Mouse (Mus musculus): ENCODE results near the gene Thrb. TPM values are rescaled to one million over a fixed set of nuclear protein-coding genes. Genes with fewer than 3 reads are reported as not detected.

Gene Thrb
- polyA plus RNA-seq, 1 experiment from 2014 or later = 5.3 TPM

DNA sequence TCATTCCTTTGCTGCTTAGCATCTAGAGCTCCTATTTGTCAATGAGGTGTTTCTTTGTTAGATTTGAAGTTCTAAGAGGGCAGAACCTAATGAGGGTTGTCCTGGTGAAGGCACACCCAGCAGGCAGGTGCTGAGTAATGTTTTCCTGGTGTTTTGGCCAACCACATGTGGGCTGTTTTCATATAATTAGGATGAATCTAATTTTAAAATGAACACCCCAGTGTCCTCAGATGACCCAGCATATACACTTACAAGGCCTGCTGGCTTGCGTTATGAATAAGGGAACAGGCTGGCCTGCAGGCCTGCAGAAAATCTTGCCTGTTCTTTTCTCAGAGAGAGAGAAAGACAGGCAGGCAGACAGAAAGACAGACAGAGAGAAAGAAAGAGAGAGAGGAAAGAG lies 14.3 kb downstream of the Thrb start:
- Histone ChIP-seq H3K27ac (no peak overlapping the region), H3K4me3 (replicated peaks) (no peak overlapping the region), H3K27me3 (replicated peaks) (no peaks in the 10 kb centered on the region), H3K9me3 (no peaks in the 10 kb centered on the region), H3K9ac (no peak overlapping the region), H3K4me1 (replicated peaks) (no peaks in the 10 kb centered on the region), H3K36me3 (no peaks in the 10 kb centered on the region), H3K4me2 (replicated peaks) (no peak overlapping the region)
- no peak for ATAC-seq
- WGBS = 81% methylated on average over 1 of the region's 1 CpGs

DNA sequence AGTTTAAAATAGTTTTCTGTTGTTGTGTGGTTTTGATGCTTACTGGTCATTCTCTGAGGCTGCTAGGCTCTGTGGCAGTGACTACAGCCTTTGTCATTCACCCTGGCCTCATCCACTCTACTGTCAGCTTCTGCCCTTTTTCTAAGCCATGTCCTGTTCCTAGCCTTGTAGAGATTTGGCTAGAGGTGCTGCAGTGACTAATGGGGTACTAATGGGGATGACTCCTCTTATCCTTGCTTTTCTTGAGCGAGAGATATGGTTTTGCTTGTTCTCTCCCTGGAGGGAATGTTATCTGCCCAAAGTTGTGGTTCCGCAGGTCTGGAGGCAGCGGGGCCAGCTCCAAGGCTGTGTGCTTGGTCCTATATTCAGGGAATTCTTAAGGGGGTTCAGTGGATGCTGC lies 15.2 kb downstream of the Thrb start:
- Histone ChIP-seq H3K9ac (no peak overlapping the region), H3K27me3 (replicated peaks) (no peaks in the 10 kb centered on the region), H3K4me3 (replicated peaks) (no peak overlapping the region), H3K9me3 (no peaks in the 10 kb centered on the region), H3K4me2 (replicated peaks) (no peak overlapping the region), H3K36me3 (no peaks in the 10 kb centered on the region), H3K4me1 (replicated peaks) (no peaks in the 10 kb centered on the region), H3K27ac (no peak overlapping the region)
- whole genome bisulfite sequencing = 83% methylated on average over 3 of the region's 3 CpGs
- no peak for ATAC-seq

DNA sequence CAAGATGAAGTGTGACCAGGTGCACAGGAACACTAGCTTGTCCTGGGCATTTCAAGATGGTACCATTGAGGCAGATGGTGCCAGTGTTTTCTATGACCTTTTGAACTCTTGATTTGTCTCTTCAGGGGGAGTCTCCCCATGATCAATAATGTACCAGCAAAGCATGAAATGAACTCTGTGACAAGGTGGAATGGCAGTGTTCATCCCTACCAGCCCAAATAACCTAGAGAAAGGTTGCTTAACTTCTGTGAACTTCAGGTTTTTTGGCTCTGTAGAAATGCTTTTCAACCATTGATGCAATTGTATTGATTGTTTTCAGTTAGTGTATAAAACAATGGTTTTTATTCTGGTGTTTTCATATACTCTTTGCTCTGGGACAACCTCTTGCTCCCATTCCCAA lies 21.4 kb downstream of the Thrb start:
- no peak for ATAC-seq
- H3K4me1 ChIP-seq (replicated peaks) = no peaks in the 10 kb centered on the region
- H3K9ac ChIP-seq = no peak overlapping the region
- no peaks in the 10 kb centered on the region for H3K27me3 ChIP-seq (replicated peaks)
- no peak overlapping the region for H3K4me2 ChIP-seq (replicated peaks)
- H3K9me3 ChIP-seq = no peaks in the 10 kb centered on the region
- H3K27ac ChIP-seq = no peak overlapping the region
- H3K4me3 ChIP-seq (replicated peaks) = no peak overlapping the region
- H3K36me3 ChIP-seq = no peaks in the 10 kb centered on the region

DNA sequence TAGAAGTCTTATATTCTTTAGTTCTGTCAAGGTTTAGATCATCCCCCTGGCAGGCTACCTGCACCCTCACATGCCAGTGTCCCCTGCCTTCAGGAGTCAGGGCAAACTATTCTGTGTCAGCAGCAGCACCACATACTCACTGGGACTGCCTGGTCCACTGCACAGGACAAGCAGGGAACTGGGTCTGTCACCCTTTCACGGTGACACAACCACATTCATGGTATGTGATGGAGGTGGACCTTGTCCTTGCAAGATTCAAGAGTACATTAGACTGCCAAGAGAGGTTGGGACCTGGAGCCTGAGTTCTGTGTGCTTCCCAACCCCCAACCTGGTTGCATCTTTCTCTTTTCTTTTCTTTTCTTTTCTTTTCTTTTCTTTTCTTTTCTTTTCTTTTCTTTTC lies 24.8 kb downstream of the Thrb start:
- H3K9ac ChIP-seq = no peak overlapping the region
- H3K4me1 ChIP-seq (replicated peaks) = no peaks in the 10 kb centered on the region
- H3K4me3 ChIP-seq (replicated peaks) = no peak overlapping the region
- H3K9me3 ChIP-seq = no peaks in the 10 kb centered on the region
- no peak overlapping the region for H3K27ac ChIP-seq
- H3K4me2 ChIP-seq (replicated peaks) = no peak overlapping the region
- no peak for ATAC-seq
- H3K27me3 ChIP-seq (replicated peaks) = no peaks in the 10 kb centered on the region
- no peaks in the 10 kb centered on the region for H3K36me3 ChIP-seq
- 63% methylated on average over 1 of the region's 1 CpGs for WGBS

DNA sequence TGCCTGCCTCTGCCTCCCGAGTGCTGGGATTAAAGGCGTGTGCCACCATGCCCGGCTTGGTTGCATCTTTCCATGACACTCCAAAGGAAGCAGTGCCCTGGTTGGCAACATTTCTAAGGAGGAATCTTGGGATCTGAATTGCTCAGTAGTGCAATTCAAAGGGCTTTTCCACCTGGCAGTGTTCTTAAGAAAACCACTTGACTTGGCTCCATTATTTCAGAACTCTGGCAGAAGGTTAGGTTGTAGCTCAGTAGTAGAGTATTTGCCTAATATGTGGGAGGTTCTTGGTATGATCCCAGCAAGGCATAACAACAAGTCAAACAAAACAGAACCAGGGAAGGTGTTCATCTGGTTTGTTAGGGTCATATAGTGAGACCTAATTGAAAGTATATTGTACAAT lies 25.4 kb downstream of the Thrb start:
- H3K9me3 ChIP-seq = no peaks in the 10 kb centered on the region
- no peaks in the 10 kb centered on the region for H3K4me1 ChIP-seq (replicated peaks)
- H3K36me3 ChIP-seq = no peaks in the 10 kb centered on the region
- no peak overlapping the region for H3K27ac ChIP-seq
- H3K4me2 ChIP-seq (replicated peaks) = no peak overlapping the region
- H3K9ac ChIP-seq = no peak overlapping the region
- ATAC-seq = no peak
- WGBS = 95% methylated on average over 3 of the region's 3 CpGs
- no peak overlapping the region for H3K4me3 ChIP-seq (replicated peaks)
- H3K27me3 ChIP-seq (replicated peaks) = no peaks in the 10 kb centered on the region

DNA sequence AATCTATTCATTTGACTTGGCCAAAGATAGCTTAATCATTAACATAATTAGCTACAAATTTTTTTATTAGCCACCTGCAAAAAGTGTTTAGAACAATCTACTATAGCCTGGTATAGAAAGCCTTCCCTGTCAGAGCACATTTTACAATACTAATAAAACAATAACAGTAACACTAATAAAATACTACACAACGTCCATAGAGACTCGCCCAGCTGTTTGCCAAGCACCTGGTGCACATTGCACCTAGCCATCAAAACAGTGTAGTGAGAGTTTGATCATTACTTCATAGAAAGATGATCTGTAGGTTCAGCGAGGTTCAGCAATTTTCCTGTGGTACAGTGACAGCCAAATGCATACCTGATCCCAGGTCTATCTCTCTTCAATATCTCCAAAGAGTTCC lies 26.9 kb downstream of the Thrb start:
- 59% methylated on average over 3 of the region's 3 CpGs for WGBS
- no peak overlapping the region for H3K9ac ChIP-seq
- no peak overlapping the region for H3K27ac ChIP-seq
- no peaks in the 10 kb centered on the region for H3K4me1 ChIP-seq (replicated peaks)
- no peak overlapping the region for H3K4me2 ChIP-seq (replicated peaks)
- no peaks in the 10 kb centered on the region for H3K36me3 ChIP-seq
- no peaks in the 10 kb centered on the region for H3K27me3 ChIP-seq (replicated peaks)
- no peaks in the 10 kb centered on the region for H3K9me3 ChIP-seq
- ATAC-seq = peak; percentile 67
- H3K4me3 ChIP-seq (replicated peaks) = no peak overlapping the region

DNA sequence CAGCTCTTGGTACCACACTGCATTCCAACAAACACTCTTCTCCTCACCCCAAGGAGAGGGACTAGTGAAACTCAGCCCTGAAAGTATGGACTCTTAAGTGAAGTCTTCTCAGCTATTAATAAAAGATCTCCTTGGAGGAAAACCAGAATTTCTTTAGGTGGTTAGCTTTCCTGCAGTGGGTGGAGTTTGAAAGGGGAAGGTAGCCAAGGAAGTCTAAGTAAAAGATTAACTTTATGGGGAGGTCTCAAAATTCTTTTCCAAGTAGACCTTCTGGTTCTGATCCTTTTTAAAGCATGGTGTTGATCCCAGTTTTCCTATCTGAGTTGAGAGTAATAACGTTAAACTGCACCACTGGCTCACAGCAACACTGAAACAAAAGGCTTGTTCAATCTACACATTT lies 31.2 kb downstream of the Thrb start:
- no peaks in the 10 kb centered on the region for H3K27me3 ChIP-seq (replicated peaks)
- ATAC-seq = no peak
- WGBS = 59% methylated on average over 1 of the region's 1 CpGs
- H3K27ac ChIP-seq = no peak overlapping the region
- H3K4me2 ChIP-seq (replicated peaks) = no peak overlapping the region
- H3K36me3 ChIP-seq = no peaks in the 10 kb centered on the region
- no peak overlapping the region for H3K4me3 ChIP-seq (replicated peaks)
- no peak overlapping the region for H3K9ac ChIP-seq
- H3K4me1 ChIP-seq (replicated peaks) = no peaks in the 10 kb centered on the region
- no peaks in the 10 kb centered on the region for H3K9me3 ChIP-seq

DNA sequence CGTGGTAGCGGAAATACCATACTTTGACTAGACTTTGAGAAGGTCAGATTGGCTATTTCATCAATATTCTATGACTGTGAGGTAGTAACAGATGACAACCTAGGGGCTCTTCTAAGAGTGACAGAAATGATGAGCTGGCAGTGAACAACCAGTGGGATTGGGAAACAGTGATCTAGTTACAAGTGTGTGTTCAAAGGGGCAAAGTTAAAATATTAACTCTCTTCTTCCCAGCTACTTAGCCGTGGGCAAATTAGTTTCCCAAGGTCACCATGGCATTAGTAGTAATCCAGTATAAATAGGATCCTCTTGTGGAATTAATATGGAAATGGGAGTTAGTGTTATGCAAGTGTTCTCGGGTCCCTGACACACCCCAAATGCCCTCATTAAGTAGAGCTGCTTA lies 35.5 kb downstream of the Thrb start:
- no peak overlapping the region for H3K4me2 ChIP-seq (replicated peaks)
- H3K36me3 ChIP-seq = no peaks in the 10 kb centered on the region
- no peak overlapping the region for H3K4me3 ChIP-seq (replicated peaks)
- 80% methylated on average over 4 of the region's 4 CpGs for WGBS
- H3K27ac ChIP-seq = no peak overlapping the region
- no peaks in the 10 kb centered on the region for H3K9me3 ChIP-seq
- no peaks in the 10 kb centered on the region for H3K4me1 ChIP-seq (replicated peaks)
- no peak for ATAC-seq
- no peaks in the 10 kb centered on the region for H3K27me3 ChIP-seq (replicated peaks)
- H3K9ac ChIP-seq = no peak overlapping the region

DNA sequence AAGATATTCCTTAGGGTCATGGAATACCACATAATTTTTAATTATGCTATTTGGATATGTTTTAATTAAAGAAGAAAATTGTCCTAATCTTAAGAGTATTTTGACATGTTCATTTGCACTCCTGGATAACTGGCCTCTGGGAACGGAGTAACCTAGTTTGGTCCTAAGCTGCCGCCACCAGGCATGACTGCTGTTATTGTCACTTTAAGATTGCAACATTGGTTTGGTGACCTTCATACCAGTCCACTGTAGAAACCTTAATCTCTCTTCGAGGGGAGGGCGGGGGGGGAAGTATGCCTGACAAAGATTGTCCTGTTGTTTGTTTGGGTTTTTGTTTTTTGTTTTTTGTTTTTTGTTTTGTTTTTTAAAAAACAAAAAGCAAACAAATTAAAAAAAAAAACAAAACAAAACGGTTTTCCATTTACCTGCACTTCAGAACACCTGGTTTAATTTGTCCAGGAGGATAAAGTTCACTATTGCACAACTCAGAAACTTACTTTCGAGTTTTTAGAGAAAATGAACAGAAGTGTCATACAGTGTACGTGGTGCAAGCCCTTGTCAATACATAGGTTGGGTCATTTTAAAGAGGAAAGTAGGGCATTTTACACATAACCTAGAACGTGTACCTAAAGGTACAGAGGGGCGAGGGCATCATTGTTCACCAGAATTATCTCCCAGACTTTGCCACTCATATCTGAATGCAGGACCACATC lies 38.0 kb downstream of the Thrb start:
- WGBS = 70% methylated on average over 9 of the region's 9 CpGs
- H3K27me3 ChIP-seq (replicated peaks) = no peaks in the 10 kb centered on the region
- no peak overlapping the region for H3K9ac ChIP-seq
- no peak overlapping the region for H3K4me2 ChIP-seq (replicated peaks)
- H3K4me1 ChIP-seq (replicated peaks) = no peaks in the 10 kb centered on the region
- peak; percentile 78 for ATAC-seq
- H3K9me3 ChIP-seq = no peaks in the 10 kb centered on the region
- no peak overlapping the region for H3K27ac ChIP-seq
- no peaks in the 10 kb centered on the region for H3K36me3 ChIP-seq
- H3K4me3 ChIP-seq (replicated peaks) = no peak overlapping the region

DNA sequence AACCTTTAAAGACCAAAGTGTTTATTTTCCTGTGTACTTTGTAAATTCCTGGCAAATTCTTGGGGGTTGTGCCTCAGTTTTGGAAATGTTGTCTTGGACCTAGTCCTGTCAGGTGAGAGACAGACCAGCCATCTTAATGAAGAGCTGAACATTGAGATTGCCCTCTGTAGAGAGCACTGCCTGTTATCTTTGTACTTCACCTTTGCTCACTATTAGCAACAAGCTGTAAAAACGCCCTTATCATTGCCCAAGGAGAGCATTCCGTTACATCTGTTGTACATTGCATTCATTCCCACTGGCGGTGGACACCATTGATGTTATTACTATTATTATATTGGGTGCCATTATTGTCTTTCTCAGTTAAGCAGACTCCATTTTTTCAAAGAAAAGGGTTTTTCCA lies 40.2 kb downstream of the Thrb start:
- Histone ChIP-seq H3K27me3 (replicated peaks) (no peaks in the 10 kb centered on the region), H3K9ac (no peak overlapping the region), H3K27ac (no peak overlapping the region), H3K4me3 (replicated peaks) (no peak overlapping the region), H3K9me3 (no peaks in the 10 kb centered on the region), H3K36me3 (no peaks in the 10 kb centered on the region), H3K4me1 (replicated peaks) (no peaks in the 10 kb centered on the region), H3K4me2 (replicated peaks) (no peak overlapping the region)
- ATAC-seq = peak; percentile 66
- WGBS = 54% methylated on average over 3 of the region's 3 CpGs

DNA sequence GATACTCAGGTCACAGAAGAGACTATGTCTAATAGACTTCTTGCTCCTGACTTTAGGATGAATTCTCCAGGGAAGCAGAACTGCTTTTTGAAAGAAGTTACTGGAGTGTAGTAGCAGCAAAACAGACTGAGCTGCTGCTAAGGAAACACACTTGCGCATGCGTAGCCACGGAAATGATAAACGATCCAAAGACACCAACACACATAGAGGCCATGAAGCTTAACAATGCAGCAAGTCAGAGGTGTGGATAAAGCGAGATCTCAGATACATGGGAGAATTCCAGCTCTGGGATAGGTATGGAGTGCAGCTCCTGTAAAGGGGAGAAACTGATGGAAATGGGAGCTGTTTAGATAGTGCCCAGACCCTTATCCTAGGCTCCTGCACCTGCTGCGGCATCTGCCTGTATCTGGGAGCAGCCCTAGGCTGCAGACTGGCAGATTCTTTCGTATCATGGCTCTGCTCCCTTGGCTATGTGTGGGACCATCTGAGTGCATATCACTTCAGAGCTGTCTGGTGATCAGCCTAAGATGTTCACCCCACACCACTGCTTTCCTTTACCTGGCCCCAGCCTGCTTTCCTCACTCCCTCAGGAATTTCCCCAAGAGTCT lies 53.3 kb downstream of the Thrb start:
- Histone ChIP-seq H3K9ac (no peak overlapping the region), H3K4me3 (replicated peaks) (no peak overlapping the region), H3K27ac (no peak overlapping the region), H3K27me3 (replicated peaks) (no peaks in the 10 kb centered on the region), H3K4me2 (replicated peaks) (no peak overlapping the region), H3K9me3 (no peaks in the 10 kb centered on the region), H3K36me3 (no peaks in the 10 kb centered on the region), H3K4me1 (replicated peaks) (no peaks in the 10 kb centered on the region)
- 88% methylated on average over 7 of the region's 7 CpGs for WGBS
- ATAC-seq = no peak

DNA sequence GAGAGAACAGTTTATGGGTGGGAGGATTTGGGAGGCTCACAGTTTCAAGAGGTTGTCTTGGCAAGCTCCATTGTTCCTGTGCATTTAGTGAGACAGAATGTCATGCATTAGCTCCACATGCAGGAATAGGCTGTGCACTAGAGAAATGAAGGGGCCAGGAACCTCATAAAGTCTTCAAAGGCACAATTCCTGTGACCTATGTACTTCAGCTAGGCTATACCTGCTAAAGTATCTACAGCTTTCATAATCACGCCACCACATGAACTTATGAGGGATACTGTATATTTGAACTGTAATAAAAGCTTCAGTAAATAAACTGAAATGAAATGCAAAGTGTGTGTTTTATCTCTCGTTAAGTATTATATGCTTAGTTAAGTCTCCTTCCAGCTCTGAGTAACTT lies 59.4 kb downstream of the Thrb start:
- Histone ChIP-seq H3K4me1 (replicated peaks) (no peaks in the 10 kb centered on the region), H3K9me3 (no peaks in the 10 kb centered on the region), H3K9ac (no peak overlapping the region), H3K27ac (no peak overlapping the region), H3K27me3 (replicated peaks) (no peaks in the 10 kb centered on the region), H3K4me3 (replicated peaks) (no peak overlapping the region), H3K36me3 (no peaks in the 10 kb centered on the region), H3K4me2 (replicated peaks) (no peak overlapping the region)
- 69% methylated on average over 2 of the region's 2 CpGs for WGBS
- peak; percentile 90 for ATAC-seq

DNA sequence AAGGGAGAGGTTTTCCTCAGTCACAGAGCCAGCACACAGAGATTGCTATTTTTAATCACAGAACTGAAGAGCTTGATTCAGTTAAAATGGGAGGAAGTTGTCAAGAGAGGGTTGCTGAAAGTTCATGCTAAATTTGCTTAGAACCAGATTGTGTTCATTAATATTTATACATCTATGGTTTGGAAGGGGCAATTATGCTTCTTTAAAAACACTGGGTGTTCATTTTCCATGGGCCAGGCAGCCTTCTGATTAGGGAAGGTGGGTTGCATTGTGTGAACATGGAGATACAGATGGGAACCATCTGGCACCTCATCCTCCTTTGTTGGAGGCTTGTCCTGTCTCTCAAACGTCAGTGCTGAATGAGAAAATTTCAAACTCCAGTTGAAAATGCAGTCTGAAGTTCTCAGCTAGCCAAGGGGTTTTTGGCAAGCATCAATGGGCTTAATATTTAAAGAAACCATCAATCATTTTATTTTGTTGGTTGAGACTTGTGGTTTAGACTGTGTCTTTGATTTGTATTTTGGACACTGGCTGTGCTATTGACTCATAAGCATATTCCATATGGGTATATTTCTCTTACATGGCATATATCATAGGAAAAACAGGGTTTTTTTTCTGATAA lies 62.9 kb downstream of the Thrb start:
- Histone ChIP-seq H3K36me3 (no peaks in the 10 kb centered on the region), H3K9ac (no peak overlapping the region), H3K27me3 (replicated peaks) (no peaks in the 10 kb centered on the region), H3K9me3 (no peaks in the 10 kb centered on the region), H3K4me3 (replicated peaks) (no peak overlapping the region), H3K4me1 (replicated peaks) (no peaks in the 10 kb centered on the region), H3K4me2 (replicated peaks) (no peak overlapping the region), H3K27ac (no peak overlapping the region)
- no peak for ATAC-seq
- WGBS = 43% methylated on average over 1 of the region's 1 CpGs

All from intestine, embryonic 15.5 days (tissue).